Mouse (Mus musculus) stomach, embryonic 16.5 days (tissue): Measurements from ENCODE around the gene Pgam2. TPM values are rescaled to one million over a fixed set of nuclear protein-coding genes. Genes with fewer than 3 reads are reported as not detected.
A peak's percentile ranks its signal among the peaks of the same experiment; 100 is the strongest.

ENCODE experiments used
- ATAC-seq: fragments of 200-750 bp; cut with Nextera tagmentation; 2 replicates; pipeline ENCODE4 v1.8.0; 2017; ENCODE audit warnings: moderate number of reproducible peaks, moderate TSS enrichment; ENCODE audit not compliant: insufficient read depth, low FRiP score
- H3K27ac ChIP-seq: fragments of 300-500 bp; sonication (generic); 2 replicates; pipeline ENCODE4 v1.5.1; 2014; ENCODE audit warnings: low read length
- H3K27me3 ChIP-seq: fragments of 300-500 bp; sonication (generic); 2 replicates; pipeline ENCODE4 v1.6.1; 2014; ENCODE audit warnings: low read length, control low read depth, mixed read lengths; ENCODE audit not compliant: control insufficient read depth, insufficient read depth
- H3K36me3 ChIP-seq: fragments of 300-500 bp; sonication (generic); 2 replicates; pipeline ENCODE4 v1.6.1; 2014; ENCODE audit warnings: low read length; ENCODE audit not compliant: control insufficient read depth, insufficient read depth
- H3K4me1 ChIP-seq: fragments of 300-500 bp; sonication (generic); 2 replicates; pipeline ENCODE4 v1.6.1; 2014; ENCODE audit warnings: low read length, control low read depth, mixed read lengths; ENCODE audit not compliant: control insufficient read depth, insufficient read depth
- H3K4me2 ChIP-seq: fragments of 300-500 bp; sonication (generic); 2 replicates; pipeline ENCODE4 v1.6.1; 2014; ENCODE audit warnings: low read depth, low read length, mixed read lengths
- H3K4me3 ChIP-seq: fragments of 300-500 bp; sonication (generic); replicated peaks from 2 replicates; pipeline ENCODE4 v1.5.1; 2014; ENCODE audit warnings: mild to moderate bottlenecking, low read length
- H3K9ac ChIP-seq: fragments of 300-500 bp; sonication (generic); 2 replicates; pipeline ENCODE4 v1.6.1; 2014; ENCODE audit warnings: low read length
- H3K9me3 ChIP-seq: fragments of 300-500 bp; sonication (generic); replicated peaks from 2 replicates; pipeline ENCODE4 v1.6.1; 2016; ENCODE audit warnings: low read length, control low read depth; ENCODE audit not compliant: control insufficient read depth
- WGBS: fragments of 180-500 bp; shearing (Covaris S2); extraction: QIAGEN DNeasy Blood & Tissue Kit; methylation state at CpG from one replicate; pipeline ENCODE4 v1.1.7; 2014; 5-methylcytosine and 5-hydroxymethylcytosine counted together
- polyA plus RNA-seq: library from polyadenylated mRNA; unstranded; fragments of >200 nt; fragmentation: Nextera tagmentation; extraction: Ambion mirVana; gene quantifications from 2 replicates; pipeline ENCODE4 v1.2.1, GENCODE M21; 2015

Gene Pgam2
- polyA plus RNA-seq, 1 experiment from 2014 or later = 78.0 TPM

- H3K9ac ChIP-seq = no peak overlapping the region
- H3K4me3 ChIP-seq = no peak overlapping the region
- no peak for ATAC-seq
- H3K27me3 ChIP-seq = no peaks in the 10 kb centered on the region
- H3K9me3 ChIP-seq = no peaks in the 10 kb centered on the region
- WGBS = 73% methylated on average over 17 of the region's 17 CpGs
- H3K4me2 ChIP-seq = no peak overlapping the region
- H3K27ac ChIP-seq = no peak overlapping the region
- H3K4me1 ChIP-seq = no peaks in the 10 kb centered on the region
- peaks cover 24% of the 10 kb centered on the region; the same call in 1 of the 2 replicates for H3K36me3 ChIP-seq
Measured at GRCm38 (mm10) chr11:5799621-5800490, 3.7 kb downstream of the Pgam2 start.

GRCm38 (mm10) chr11:5797928-5798327 is 5.6 kb downstream of the Pgam2 start:
- no peak overlapping the region for H3K4me3 ChIP-seq
- H3K4me2 ChIP-seq = no peak overlapping the region
- WGBS = 90% methylated on average over 5 of the region's 5 CpGs
- no peaks in the 10 kb centered on the region for H3K9me3 ChIP-seq
- no peaks in the 10 kb centered on the region for H3K4me1 ChIP-seq
- H3K27me3 ChIP-seq = no peaks in the 10 kb centered on the region
- H3K9ac ChIP-seq = no peak overlapping the region
- ATAC-seq = no peak
- no peak overlapping the region for H3K27ac ChIP-seq
- peaks cover 31% of the 10 kb centered on the region; the same call in 1 of the 2 replicates for H3K36me3 ChIP-seq

- Histone ChIP-seq H3K9ac (no peak overlapping the region), H3K9me3 (no peaks in the 10 kb centered on the region), H3K4me2 (no peak overlapping the region), H3K27me3 (no peaks in the 10 kb centered on the region), H3K4me3 (no peak overlapping the region), H3K36me3 (peaks cover 31% of the 10 kb centered on the region; the same call in 1 of the 2 replicates), H3K4me1 (no peaks in the 10 kb centered on the region), H3K27ac (no peak overlapping the region)
- no peak for ATAC-seq
- 75% methylated on average over 11 of the region's 11 CpGs for WGBS
Measured at GRCm38 (mm10) chr11:5797371-5797770, 6.2 kb downstream of the Pgam2 start.

GRCm38 (mm10) chr11:5796939-5797338 is 6.6 kb downstream of the Pgam2 start:
- Histone ChIP-seq H3K9me3 (no peaks in the 10 kb centered on the region), H3K36me3 (peaks cover 31% of the 10 kb centered on the region; the same call in 1 of the 2 replicates)

GRCm38 (mm10) chr11:5795706-5796105 is 7.8 kb downstream of the Pgam2 start:
- H3K9ac ChIP-seq = no peak overlapping the region
- no peaks in the 10 kb centered on the region for H3K27me3 ChIP-seq
- H3K4me3 ChIP-seq = no peak overlapping the region
- ATAC-seq = no peak
- 86% methylated on average over 7 of the region's 7 CpGs for WGBS
- no peaks in the 10 kb centered on the region for H3K9me3 ChIP-seq
- no peak overlapping the region for H3K4me2 ChIP-seq
- H3K4me1 ChIP-seq = no peaks in the 10 kb centered on the region
- no peak overlapping the region for H3K27ac ChIP-seq
- H3K36me3 ChIP-seq = peaks cover 31% of the 10 kb centered on the region; the same call in 1 of the 2 replicates

More at GRCm38 (mm10) chr11:5796939-5797338, 6.6 kb downstream of the Pgam2 start:
- WGBS = 81% methylated on average over 15 of the region's 15 CpGs
- no peak overlapping the region for H3K9ac ChIP-seq
- no peak for ATAC-seq
- no peaks in the 10 kb centered on the region for H3K27me3 ChIP-seq
- no peaks in the 10 kb centered on the region for H3K4me1 ChIP-seq
- H3K4me2 ChIP-seq = no peak overlapping the region
- no peak overlapping the region for H3K27ac ChIP-seq
- H3K4me3 ChIP-seq = no peak overlapping the region

GRCm38 (mm10) chr11:5795290-5795689 is 8.2 kb downstream of the Pgam2 start:
- Histone ChIP-seq H3K4me1 (no peaks in the 10 kb centered on the region), H3K9ac (no peak overlapping the region), H3K27ac (no peak overlapping the region), H3K36me3 (peaks cover 31% of the 10 kb centered on the region; the same call in 1 of the 2 replicates), H3K4me3 (no peak overlapping the region), H3K9me3 (no peaks in the 10 kb centered on the region), H3K4me2 (no peak overlapping the region), H3K27me3 (no peaks in the 10 kb centered on the region)
- WGBS = 87% methylated on average over 9 of the region's 9 CpGs
- no peak for ATAC-seq

- no peak overlapping the region for H3K9ac ChIP-seq
- peaks cover 10% of the 10 kb centered on the region for H3K4me1 ChIP-seq
- no peaks in the 10 kb centered on the region for H3K27me3 ChIP-seq
- H3K36me3 ChIP-seq = peaks cover 13% of the 10 kb centered on the region; the same call in 1 of the 2 replicates
- no peaks in the 10 kb centered on the region for H3K9me3 ChIP-seq
- no peak for ATAC-seq
- no peak overlapping the region for H3K27ac ChIP-seq
- H3K4me3 ChIP-seq = no peak overlapping the region
- peak overlapping the region; percentile 88; the same call in 1 of the 2 replicates for H3K4me2 ChIP-seq
- WGBS = 93% methylated on average over 1 of the region's 1 CpGs
Measured at GRCm38 (mm10) chr11:5790431-5790830, 13.1 kb downstream of the Pgam2 start.

GRCm38 (mm10) chr11:5789754-5790333 is 13.7 kb downstream of the Pgam2 start:
- peak overlapping the region; percentile 70 for H3K4me3 ChIP-seq
- peaks cover 7% of the 10 kb centered on the region; the same call in 1 of the 2 replicates for H3K36me3 ChIP-seq
- no peaks in the 10 kb centered on the region for H3K27me3 ChIP-seq
- H3K9ac ChIP-seq = peak overlapping the region; percentile 86
- peak overlapping the region; percentile 86; the same call in 1 of the 2 replicates for H3K27ac ChIP-seq
- no peak for ATAC-seq
- peaks cover 10% of the 10 kb centered on the region for H3K4me1 ChIP-seq
- H3K9me3 ChIP-seq = no peaks in the 10 kb centered on the region
- WGBS = 71% methylated on average over 3 of the region's 3 CpGs
- peak overlapping the region; percentile 88 for H3K4me2 ChIP-seq
